Mouse (Mus musculus): ENCODE measurements around the gene Rpf1. TPM values are rescaled to one million over a fixed set of nuclear protein-coding genes. Genes with fewer than 3 reads are reported as not detected.

Rpf1 gene
- polyA plus RNA-seq, 1 experiment, result 19.6 TPM

DNA sequence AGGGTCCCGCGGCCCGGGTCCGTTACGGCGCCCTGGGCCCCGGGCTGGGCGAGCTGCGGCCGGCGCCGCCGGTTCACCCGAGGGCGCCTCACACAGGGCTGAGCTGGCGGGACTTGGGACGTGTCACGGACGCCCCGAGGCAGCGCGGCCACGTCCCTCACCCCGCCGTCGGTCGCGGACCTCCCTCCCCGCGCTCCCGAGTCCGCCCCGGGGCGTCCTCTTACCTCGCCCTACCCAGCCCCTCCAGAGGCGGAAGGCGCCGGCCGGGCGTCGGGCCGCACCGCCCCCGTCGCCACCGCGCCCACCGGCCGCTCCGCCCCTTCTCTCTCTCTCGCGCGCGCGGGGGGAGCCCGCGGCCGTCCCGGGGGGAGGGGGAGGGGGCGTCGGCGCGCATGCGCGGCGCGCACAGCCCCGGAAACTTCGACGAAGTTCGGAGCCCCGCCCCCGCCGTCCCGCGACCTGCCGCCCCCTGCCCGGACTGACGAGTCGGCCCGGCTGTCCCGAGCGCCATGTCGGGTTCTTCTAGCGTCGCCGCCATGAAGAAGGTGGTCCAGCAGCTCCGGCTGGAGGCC, 21.7 kb downstream of the Rpf1 start, which contains the start of the genes Spata1 and Gng5:
Gene Spata1, minus strand, starts transcription at position 323 of the 572 bp plus-strand sequence.
Gene Gng5, plus strand, starts transcription at position 377 of the 572 bp plus-strand sequence.
- no peak for TF ChIP-seq POLR2A (IDR thresholded peaks at IDR 0.05; ENCODE audit: borderline replicate concordance, insufficient read depth, low read length)
- TF ChIP-seq CTCF (IDR thresholded peaks at IDR 0.05; ENCODE audit: borderline replicate concordance, insufficient read depth, low read depth, low read length), result no peak
- no peaks in the 10 kb centered on the region for H3K4me1 ChIP-seq (ENCODE audit: control insufficient read depth, insufficient read depth, low read length)
- 1% methylated on average over 83 of the region's 88 CpGs for WGBS

DNA sequence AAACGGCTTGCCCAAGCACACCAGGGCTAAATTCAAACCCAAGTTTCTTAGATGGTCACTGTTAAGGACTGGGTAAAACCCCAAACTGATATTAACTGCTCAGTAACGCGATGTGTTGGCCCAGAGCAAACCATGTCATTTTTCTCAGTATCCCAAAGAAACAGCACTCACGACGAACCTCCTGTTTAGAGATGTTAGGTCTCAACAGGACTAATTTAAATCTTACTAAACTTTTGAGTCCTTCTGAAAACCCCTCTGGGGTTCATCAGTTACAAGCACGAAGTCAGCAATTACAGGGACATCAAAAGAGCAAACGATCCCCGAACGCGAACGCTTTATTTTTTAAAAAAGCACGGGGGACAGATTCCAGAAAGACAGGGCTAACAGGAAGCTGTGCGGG, 22.2 kb downstream of the Rpf1 start:
- peaks cover 8% of the 10 kb centered on the region; the same call in 1 of the 2 replicates for H3K27me3 ChIP-seq (ENCODE audit: control insufficient read depth, insufficient read depth, low read length)
- TF ChIP-seq POLR2A (IDR thresholded peaks at IDR 0.05; ENCODE audit: borderline replicate concordance, insufficient read depth, low read length) (no peak), CTCF (IDR thresholded peaks at IDR 0.05; ENCODE audit: borderline replicate concordance, insufficient read depth, low read depth, low read length) (no peak)
- no peak overlapping the region for H3K27ac ChIP-seq (ENCODE audit: insufficient read depth, low read length)
- H3K4me1 ChIP-seq (ENCODE audit: control insufficient read depth, insufficient read depth, low read length), result no peaks in the 10 kb centered on the region
- peak in 1 of 2 experiments; percentile 5 for DNase-seq
- H3K4me3 ChIP-seq (replicated peaks; ENCODE audit: insufficient read depth, low read depth, low read length), result peak overlapping the region; percentile 34
- 5% methylated on average over 13 of the region's 13 CpGs for WGBS

More for the DNA sequence above, 21.7 kb downstream of the Rpf1 start, which contains the start of the genes Spata1 and Gng5:
- peak within 1 kb of the TSS; percentile 51 for H3K4me3 ChIP-seq (replicated peaks; ENCODE audit: insufficient read depth, low read depth, low read length)
- peak; percentile 34 for DNase-seq
- H3K27ac ChIP-seq (ENCODE audit: insufficient read depth, low read length), result no peak within 1 kb of the TSS
- peaks cover 8% of the 10 kb centered on the region; the same call in 1 of the 2 replicates for H3K27me3 ChIP-seq (ENCODE audit: control insufficient read depth, insufficient read depth, low read length)

DNA sequence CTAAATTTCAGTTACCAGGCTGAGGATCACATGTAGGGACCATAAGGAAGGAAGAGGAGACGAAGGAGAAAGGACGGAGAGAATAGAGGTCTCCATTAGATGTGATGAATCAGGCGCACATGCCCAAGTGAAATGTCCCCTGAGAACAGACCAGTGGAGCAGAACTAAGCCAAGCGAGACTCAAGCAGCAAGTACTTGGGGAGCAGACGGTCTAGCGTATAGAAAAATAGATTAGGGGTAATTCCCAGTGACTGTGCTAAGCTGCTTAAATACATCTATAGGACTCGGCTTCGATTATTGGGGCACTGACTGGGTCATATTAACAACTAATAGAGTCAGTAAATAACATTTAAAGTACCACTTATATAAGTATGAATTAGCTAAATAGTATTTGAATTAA, 26.3 kb downstream of the Rpf1 start:
- Histone ChIP-seq H3K27ac (ENCODE audit: insufficient read depth, low read length) (no peak overlapping the region), H3K4me3 (replicated peaks; ENCODE audit: insufficient read depth, low read depth, low read length) (no peak overlapping the region), H3K27me3 (ENCODE audit: control insufficient read depth, insufficient read depth, low read length) (peaks cover 6% of the 10 kb centered on the region; the same call in 1 of the 2 replicates), H3K4me1 (ENCODE audit: control insufficient read depth, insufficient read depth, low read length) (no peaks in the 10 kb centered on the region)
- 61% methylated on average over 8 of the region's 8 CpGs for WGBS
- TF ChIP-seq POLR2A (IDR thresholded peaks at IDR 0.05; ENCODE audit: borderline replicate concordance, insufficient read depth, low read length), result no peak
- DNase-seq, result no peak

DNA sequence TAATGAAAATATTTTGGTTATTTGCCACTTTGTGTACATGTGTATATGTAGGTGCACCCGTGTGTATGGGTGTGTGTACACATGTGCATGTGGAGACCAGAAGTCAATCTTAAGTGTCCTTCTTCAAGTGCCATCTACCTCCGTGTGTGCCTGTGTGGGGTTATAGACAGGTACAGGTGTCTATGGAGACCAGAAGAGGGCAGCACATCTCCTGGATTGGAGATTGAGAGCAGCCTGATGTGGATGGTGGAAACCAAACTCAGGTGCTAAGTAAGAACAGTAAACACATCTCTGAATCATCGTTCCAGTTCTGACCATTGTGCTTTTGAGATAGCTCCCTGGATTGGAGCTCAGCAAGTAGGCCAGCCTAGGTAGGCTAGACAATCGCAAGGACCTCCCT, 34.8 kb downstream of the Rpf1 start:
- H3K4me3 ChIP-seq (replicated peaks; ENCODE audit: insufficient read depth, low read depth, low read length), result no peak overlapping the region
- WGBS, result 90% methylated on average over 4 of the region's 4 CpGs
- TF ChIP-seq CTCF (IDR thresholded peaks at IDR 0.05; ENCODE audit: borderline replicate concordance, insufficient read depth, low read depth, low read length) (no peak), POLR2A (IDR thresholded peaks at IDR 0.05; ENCODE audit: borderline replicate concordance, insufficient read depth, low read length) (no peak)
- no peak for DNase-seq
- no peak overlapping the region for H3K27ac ChIP-seq (ENCODE audit: insufficient read depth, low read length)
- H3K4me1 ChIP-seq (ENCODE audit: control insufficient read depth, insufficient read depth, low read length), result no peaks in the 10 kb centered on the region
- no peaks in the 10 kb centered on the region for H3K27me3 ChIP-seq (ENCODE audit: control insufficient read depth, insufficient read depth, low read length)

DNA sequence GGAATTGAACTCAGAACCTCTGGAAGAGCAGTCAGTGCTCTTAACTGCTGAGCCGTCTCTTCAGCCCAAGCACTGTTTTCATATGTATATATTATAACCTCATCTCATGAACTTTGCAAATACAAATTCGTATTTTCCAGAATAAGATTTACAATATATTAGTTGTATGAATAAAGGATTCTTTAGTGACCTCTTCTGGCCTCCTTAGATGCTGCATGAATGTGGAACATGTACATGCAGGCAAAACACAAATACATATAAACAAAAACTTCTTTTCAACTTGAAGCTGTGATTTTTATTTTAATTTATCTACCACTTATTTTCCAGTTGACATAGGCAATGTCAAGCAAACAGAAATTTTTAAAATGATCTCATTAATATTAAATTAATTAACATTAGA, 39.2 kb downstream of the Rpf1 start:
- 67% methylated on average over 2 of the region's 2 CpGs for WGBS
- Histone ChIP-seq H3K4me3 (replicated peaks; ENCODE audit: insufficient read depth, low read depth, low read length) (no peak overlapping the region), H3K4me1 (ENCODE audit: control insufficient read depth, insufficient read depth, low read length) (no peaks in the 10 kb centered on the region), H3K27me3 (ENCODE audit: control insufficient read depth, insufficient read depth, low read length) (no peaks in the 10 kb centered on the region), H3K27ac (ENCODE audit: insufficient read depth, low read length) (no peak overlapping the region)
- no peak for TF ChIP-seq CTCF (IDR thresholded peaks at IDR 0.05; ENCODE audit: borderline replicate concordance, insufficient read depth, low read depth, low read length)
- no peak for TF ChIP-seq POLR2A (IDR thresholded peaks at IDR 0.05; ENCODE audit: borderline replicate concordance, insufficient read depth, low read length)
- no peak for DNase-seq

DNA sequence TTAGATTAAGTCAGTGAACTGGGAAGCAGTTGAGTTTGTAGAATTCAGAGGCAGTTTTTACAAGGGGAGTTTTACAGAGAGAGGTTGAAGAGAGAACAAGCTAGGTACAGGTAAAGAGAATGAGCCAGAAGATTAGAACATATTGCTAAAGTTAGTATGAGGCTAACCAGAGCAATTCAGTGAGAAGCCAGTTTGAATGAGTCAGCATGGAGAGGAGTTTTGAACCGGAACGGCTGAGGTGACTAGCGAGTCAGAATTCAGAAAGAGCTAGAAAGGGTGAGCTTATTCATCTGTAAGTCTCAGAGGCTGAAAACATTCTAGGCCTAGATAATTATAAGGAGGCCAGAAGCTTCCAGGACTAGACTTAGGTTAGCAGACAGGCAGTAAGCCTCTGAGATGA, 46.8 kb downstream of the Rpf1 start:
- no peak overlapping the region for H3K4me3 ChIP-seq (replicated peaks; ENCODE audit: insufficient read depth, low read depth, low read length)
- no peak overlapping the region for H3K27ac ChIP-seq (ENCODE audit: insufficient read depth, low read length)
- TF ChIP-seq POLR2A (IDR thresholded peaks at IDR 0.05; ENCODE audit: borderline replicate concordance, insufficient read depth, low read length) (no peak), CTCF (IDR thresholded peaks at IDR 0.05; ENCODE audit: borderline replicate concordance, insufficient read depth, low read depth, low read length) (no peak)
- 87% methylated on average over 3 of the region's 3 CpGs for WGBS
- no peaks in the 10 kb centered on the region for H3K27me3 ChIP-seq (ENCODE audit: control insufficient read depth, insufficient read depth, low read length)
- DNase-seq, result no peak
- no peaks in the 10 kb centered on the region for H3K4me1 ChIP-seq (ENCODE audit: control insufficient read depth, insufficient read depth, low read length)

DNA sequence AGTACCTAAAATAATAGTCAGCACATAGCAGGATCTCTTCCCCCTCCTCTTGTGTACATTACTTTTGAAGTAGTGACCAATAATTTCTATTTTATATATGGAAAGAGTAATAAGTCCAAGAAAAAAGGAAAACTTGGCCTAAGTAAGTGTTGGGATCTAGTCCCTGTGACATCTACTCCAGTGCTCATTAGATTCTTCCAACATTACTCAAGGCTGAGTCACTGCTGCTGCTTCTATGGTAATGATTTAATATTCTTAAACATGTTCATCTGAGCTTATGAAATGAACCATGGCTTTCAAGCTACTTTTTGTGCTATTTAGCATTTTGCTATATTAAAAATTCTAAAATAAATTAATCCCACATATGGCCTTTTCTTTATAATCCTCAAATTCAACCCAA, 47.5 kb downstream of the Rpf1 start:
- Histone ChIP-seq H3K27ac (ENCODE audit: insufficient read depth, low read length) (no peak overlapping the region), H3K27me3 (ENCODE audit: control insufficient read depth, insufficient read depth, low read length) (no peaks in the 10 kb centered on the region), H3K4me3 (replicated peaks; ENCODE audit: insufficient read depth, low read depth, low read length) (no peak overlapping the region), H3K4me1 (ENCODE audit: control insufficient read depth, insufficient read depth, low read length) (no peaks in the 10 kb centered on the region)
- no peak for TF ChIP-seq CTCF (IDR thresholded peaks at IDR 0.05; ENCODE audit: borderline replicate concordance, insufficient read depth, low read depth, low read length)
- no peak for TF ChIP-seq POLR2A (IDR thresholded peaks at IDR 0.05; ENCODE audit: borderline replicate concordance, insufficient read depth, low read length)
- no peak for DNase-seq

DNA sequence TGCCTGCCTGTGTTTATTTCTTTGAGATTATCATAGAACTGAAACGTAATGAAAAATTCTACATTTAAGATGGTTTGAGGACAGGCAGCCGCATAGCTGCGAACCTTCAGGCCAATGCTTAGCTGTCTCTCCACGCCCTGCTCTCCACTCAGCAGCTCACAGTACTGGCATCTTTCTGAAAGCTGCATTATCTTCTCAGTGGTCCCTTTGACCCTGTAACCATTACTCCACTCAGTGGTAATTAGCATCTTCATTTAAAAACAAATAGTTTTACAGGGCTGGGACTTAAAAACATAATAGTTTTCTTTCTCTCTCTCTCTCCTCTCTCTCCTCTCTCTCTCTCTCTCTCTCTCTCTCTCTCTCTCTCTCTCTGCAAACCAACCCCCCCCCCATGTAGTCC, 48.6 kb downstream of the Rpf1 start:
- H3K4me1 ChIP-seq (ENCODE audit: control insufficient read depth, insufficient read depth, low read length), result no peaks in the 10 kb centered on the region
- WGBS, result 81% methylated on average over 4 of the region's 4 CpGs

More for the DNA sequence above, 48.6 kb downstream of the Rpf1 start:
- Histone ChIP-seq H3K27me3 (ENCODE audit: control insufficient read depth, insufficient read depth, low read length) (no peaks in the 10 kb centered on the region), H3K27ac (ENCODE audit: insufficient read depth, low read length) (no peak overlapping the region), H3K4me3 (replicated peaks; ENCODE audit: insufficient read depth, low read depth, low read length) (no peak overlapping the region)
- no peak for TF ChIP-seq POLR2A (IDR thresholded peaks at IDR 0.05; ENCODE audit: borderline replicate concordance, insufficient read depth, low read length)
- no peak for TF ChIP-seq CTCF (IDR thresholded peaks at IDR 0.05; ENCODE audit: borderline replicate concordance, insufficient read depth, low read depth, low read length)
- DNase-seq, result no peak

Measured in cerebellum, adult 2 months (tissue).